Comparison of ENCODE assay signal across 8 mouse cellular contexts in the genomic region with DNA sequence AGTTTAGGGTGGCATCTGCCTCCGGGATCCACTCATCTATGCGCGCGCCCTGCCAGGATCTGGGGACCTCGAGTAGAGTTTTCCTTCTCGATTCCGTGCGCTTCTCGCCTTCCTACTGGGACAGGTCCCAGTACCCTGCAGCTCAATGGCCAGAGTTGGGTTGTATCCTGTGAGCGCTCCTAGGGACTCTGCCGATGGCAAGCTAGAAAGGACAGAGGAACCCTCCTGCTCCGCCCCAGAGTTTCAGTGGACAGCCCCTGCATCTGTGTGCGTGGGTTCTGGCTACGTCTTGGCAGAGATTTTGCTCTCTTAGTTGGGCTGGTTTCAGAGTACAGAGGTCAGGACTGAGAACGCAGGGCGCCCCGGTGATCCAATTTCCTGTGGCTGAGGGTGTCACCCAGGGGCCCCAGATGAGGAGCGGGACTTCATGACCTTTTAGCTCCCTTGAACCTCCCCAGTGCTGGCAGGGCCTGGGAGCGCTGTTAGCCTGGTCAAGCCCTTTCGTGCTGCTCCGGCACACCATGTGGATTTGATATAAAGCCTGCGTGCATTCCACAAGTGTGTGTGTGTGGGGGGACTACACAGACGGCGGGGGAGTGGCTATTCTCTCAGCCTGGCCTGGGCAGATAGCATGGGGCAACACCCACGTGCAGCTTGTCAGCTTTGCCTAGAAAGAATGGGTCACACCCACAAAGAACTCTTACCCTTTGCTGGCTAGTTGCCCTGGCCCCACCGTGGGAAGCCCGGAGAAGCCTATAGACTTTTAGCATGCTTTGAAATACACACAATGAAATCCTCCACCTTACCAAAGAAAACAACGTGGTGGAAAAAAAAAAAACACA. TPM values are rescaled to one million over a fixed set of nuclear protein-coding genes. Genes with fewer than 3 reads are reported as not detected.
DNase-seq lines count a peak whose midpoint lies in the region; ATAC-seq and TF ChIP-seq lines count a peak whose summit lies in the region.
"Not testable (repeated sequence)": the region's sequence is repeated elsewhere in the genome, so short reads cannot be mapped to it uniquely, and the experiment has no call there.

No protein-coding gene starts in this region.

- not testable (repeated sequence) for H3K4me1 ChIP-seq in forebrain, embryonic 16.5 days (replicated peaks; ENCODE audit: control insufficient read depth, insufficient read depth, low read length); heart, postnatal 0 days (ENCODE audit: control insufficient read depth, insufficient read depth); intestine, embryonic 16.5 days (ENCODE audit: control insufficient read depth, insufficient read depth, low read length); limb, embryonic 11.5 days (ENCODE audit: control insufficient read depth, insufficient read depth, low read length); lung, embryonic 15.5 days; midbrain, postnatal 0 days (ENCODE audit: insufficient read depth, low read length)

- not testable (repeated sequence) for H3K27ac ChIP-seq in forebrain, embryonic 16.5 days (ENCODE audit: low read length); heart, postnatal 0 days (ENCODE audit: low read depth); intestine, embryonic 16.5 days (ENCODE audit: low read length); limb, embryonic 11.5 days (replicated peaks; ENCODE audit: low read depth, low read length); lung, embryonic 15.5 days; midbrain, postnatal 0 days (ENCODE audit: low read depth, low read length)

- not testable (repeated sequence) for DNase-seq in heart, postnatal 0 days (ENCODE audit: low spot score); limb, embryonic 11.5 days (ENCODE audit: low spot score); midbrain, postnatal 0 days (ENCODE audit: low spot score)
- peak; percentile 54 for DNase-seq in testis, postnatal 10 days (ENCODE audit: low spot score)

- not testable (repeated sequence) for H3K4me2 ChIP-seq in forebrain, embryonic 16.5 days (ENCODE audit: low read length); midbrain, postnatal 0 days (ENCODE audit: low read depth, low read length, poor library complexity, severe bottlenecking)
- H3K4me2 ChIP-seq in heart, postnatal 0 days (ENCODE audit: low read depth, low read length): peak overlapping the region; percentile 36
- H3K4me2 ChIP-seq in intestine, embryonic 16.5 days (ENCODE audit: low read depth, low read length): peak overlapping the region; percentile 40
- H3K4me2 ChIP-seq in limb, embryonic 11.5 days (ENCODE audit: low read depth, severe bottlenecking): peak overlapping the region; percentile 15; the same call in 1 of the 2 replicates
- peak overlapping the region; percentile 45 for H3K4me2 ChIP-seq in lung, embryonic 15.5 days

- H3K4me3 ChIP-seq in forebrain, embryonic 16.5 days (replicated peaks; ENCODE audit: low read length); limb, embryonic 11.5 days (ENCODE audit: low read depth, low read length); midbrain, postnatal 0 days (ENCODE audit: low read depth, low read length): not testable (repeated sequence)
- H3K4me3 ChIP-seq in heart, postnatal 0 days (ENCODE audit: low read depth, low read length): peak overlapping the region; percentile 35
- peak overlapping the region; percentile 31 for H3K4me3 ChIP-seq in intestine, embryonic 16.5 days (ENCODE audit: low read length)
- peak overlapping the region; percentile 36 for H3K4me3 ChIP-seq in lung, embryonic 15.5 days

- not testable (repeated sequence) for TF ChIP-seq EP300 in heart, postnatal 0 days (IDR thresholded peaks at IDR 0.05; ENCODE audit: low read depth)

- not testable (repeated sequence) for H3K9me3 ChIP-seq in forebrain, embryonic 16.5 days (ENCODE audit: control insufficient read depth, low read length); heart, postnatal 0 days (replicated peaks; ENCODE audit: control insufficient read depth, low read length); intestine, embryonic 16.5 days (ENCODE audit: control insufficient read depth, low read length); limb, embryonic 11.5 days (ENCODE audit: control insufficient read depth, low read length); lung, embryonic 15.5 days; midbrain, postnatal 0 days (ENCODE audit: low read length)

- peak; percentile 80 for ATAC-seq in common myeloid progenitor, adult 5-6 weeks (replicated peaks; ENCODE audit: low read depth, poor library complexity, severe bottlenecking)
- ATAC-seq in forebrain, embryonic 16.5 days: peak; percentile 18; the same call in 1 of the 2 replicates
- peak; percentile 66 for ATAC-seq in heart, postnatal 0 days (ENCODE audit: insufficient read depth, low read depth)
- peak; percentile 79 for ATAC-seq in intestine, embryonic 16.5 days
- ATAC-seq in limb, embryonic 11.5 days (ENCODE audit: insufficient number of reproducible peaks, low FRiP score, low TSS enrichment, low read depth): peak; percentile 64
- ATAC-seq in lung, embryonic 15.5 days (ENCODE audit: borderline replicate concordance, extremely low read depth, low FRiP score, low TSS enrichment): peak; percentile 41
- ATAC-seq in midbrain, postnatal 0 days (ENCODE audit: low FRiP score): 0 out of 2 replicates have a peak, but pooled peaks have one; percentile 25

- H3K27me3 ChIP-seq in forebrain, embryonic 16.5 days (replicated peaks; ENCODE audit: control insufficient read depth, insufficient read depth, low read length); heart, postnatal 0 days (ENCODE audit: control insufficient read depth, insufficient read depth, low read length); intestine, embryonic 16.5 days (replicated peaks; ENCODE audit: control insufficient read depth, insufficient read depth, low read length); limb, embryonic 11.5 days (ENCODE audit: control insufficient read depth, insufficient read depth, low read length); lung, embryonic 15.5 days; midbrain, postnatal 0 days (ENCODE audit: insufficient read depth, low read length): not testable (repeated sequence)

- not testable (repeated sequence) for H3K36me3 ChIP-seq in forebrain, embryonic 16.5 days (ENCODE audit: control insufficient read depth, insufficient read depth); heart, postnatal 0 days (replicated peaks; ENCODE audit: control insufficient read depth, insufficient read depth, low read length); intestine, embryonic 16.5 days (ENCODE audit: control insufficient read depth, insufficient read depth, low read length); limb, embryonic 11.5 days (ENCODE audit: control insufficient read depth, insufficient read depth, low read length); lung, embryonic 15.5 days; midbrain, postnatal 0 days (ENCODE audit: insufficient read depth, low read length)

- 8% methylated on average over 13 of the region's 28 CpGs for WGBS in forebrain, embryonic 16.5 days
- under 1% methylated on average over 14 of the region's 28 CpGs for WGBS in heart, postnatal 0 days
- WGBS in intestine, embryonic 16.5 days: under 1% methylated on average over 14 of the region's 28 CpGs
- 5% methylated on average over 12 of the region's 28 CpGs for WGBS in limb, embryonic 11.5 days
- WGBS in lung, embryonic 15.5 days: 1% methylated on average over 17 of the region's 28 CpGs
- WGBS in midbrain, postnatal 0 days: 7% methylated on average over 12 of the region's 28 CpGs

- not testable (repeated sequence) for TF ChIP-seq CTCF in heart, postnatal 0 days (IDR thresholded peaks at IDR 0.05; ENCODE audit: low read depth); midbrain, postnatal 0 days (IDR thresholded peaks at IDR 0.05)

- H3K9ac ChIP-seq in forebrain, embryonic 16.5 days (replicated peaks; ENCODE audit: low read depth, low read length); heart, postnatal 0 days (replicated peaks; ENCODE audit: low read depth, low read length); intestine, embryonic 16.5 days (ENCODE audit: low read depth, low read length); limb, embryonic 11.5 days (ENCODE audit: low read length); midbrain, postnatal 0 days (replicated peaks; ENCODE audit: low read length, poor library complexity, severe bottlenecking): not testable (repeated sequence)
- peak overlapping the region; percentile 19; the same call in 1 of the 2 replicates for H3K9ac ChIP-seq in lung, embryonic 15.5 days

RNA-seq across cellular contexts. Expression of a gene that starts 1.0 kb away (rescaled TPM):
- total RNA-seq in common myeloid progenitor, adult 5-6 weeks (2017): not detected in 2 replicates
- 20.7 and 28.4 TPM in 2 replicates for polyA plus RNA-seq in forebrain, embryonic 16.5 days (2015; fragmentation: Nextera tagmentation; extraction: Ambion mirVana)
- total RNA-seq in heart, postnatal 0 days (2014; rRNA removed; ENCODE audit: low replicate concordance): 127 and 161 TPM in 2 replicates
- polyA plus RNA-seq in heart, postnatal 0 days (2015; fragmentation: Nextera tagmentation; extraction: Ambion mirVana): 49.0 and 50.2 TPM in 2 replicates
- 58.7 and 69.7 TPM in 2 replicates for polyA plus RNA-seq in intestine, embryonic 16.5 days (2015; fragmentation: Nextera tagmentation; extraction: Ambion mirVana)
- 28.3 and 32.2 TPM in 2 replicates for polyA plus RNA-seq in limb, embryonic 11.5 days (2014; fragmentation: Nextera tagmentation; extraction: Ambion mirVana)
- polyA plus RNA-seq in lung, embryonic 15.5 days (2015; fragmentation: Nextera tagmentation; extraction: Ambion mirVana): 134 and 135 TPM in 2 replicates
- 63.0 and 70.6 TPM in 2 replicates for total RNA-seq in midbrain, postnatal 0 days (2014; rRNA removed)
- polyA plus RNA-seq in midbrain, postnatal 0 days (2015; fragmentation: Nextera tagmentation; extraction: Ambion mirVana): 27.3 and 31.2 TPM in 2 replicates

RNA-seq across cellular contexts. Expression of a gene that starts 44.5 kb away (rescaled TPM):
- total RNA-seq in common myeloid progenitor, adult 5-6 weeks (2017): 0.39 and 0.73 TPM in 2 replicates
- polyA plus RNA-seq in forebrain, embryonic 16.5 days (2015; fragmentation: Nextera tagmentation; extraction: Ambion mirVana): 22.4 and 25.3 TPM in 2 replicates
- total RNA-seq in heart, postnatal 0 days (2014; rRNA removed; ENCODE audit: low replicate concordance): 5.2 and 6.2 TPM in 2 replicates
- polyA plus RNA-seq in heart, postnatal 0 days (2015; fragmentation: Nextera tagmentation; extraction: Ambion mirVana): 5.8 and 6.1 TPM in 2 replicates
- 4.7 and 5.2 TPM in 2 replicates for polyA plus RNA-seq in intestine, embryonic 16.5 days (2015; fragmentation: Nextera tagmentation; extraction: Ambion mirVana)
- 18.3 and 19.6 TPM in 2 replicates for polyA plus RNA-seq in limb, embryonic 11.5 days (2014; fragmentation: Nextera tagmentation; extraction: Ambion mirVana)
- polyA plus RNA-seq in lung, embryonic 15.5 days (2015; fragmentation: Nextera tagmentation; extraction: Ambion mirVana): 12.9 and 13.6 TPM in 2 replicates
- total RNA-seq in midbrain, postnatal 0 days (2014; rRNA removed): 25.4 and 26.2 TPM in 2 replicates
- 23.9 and 26.3 TPM in 2 replicates for polyA plus RNA-seq in midbrain, postnatal 0 days (2015; fragmentation: Nextera tagmentation; extraction: Ambion mirVana)

Comparison
In these comparisons a context has a peak if more than half of its experiments do, and no peak if none do; other contexts are left out.
1. ATAC-seq: peak in every context shown above with its lines; median percentile 80 in common myeloid progenitor, adult 5-6 weeks; 79 in intestine, embryonic 16.5 days; 66 in heart, postnatal 0 days; 64 in limb, embryonic 11.5 days; 41 in lung, embryonic 15.5 days; 25 in midbrain, postnatal 0 days; 18 in forebrain, embryonic 16.5 days.